Mouse (Mus musculus) forebrain, embryonic 12.5 days (tissue): Measurements from ENCODE around the gene Shtn1. TPM values are rescaled to one million over a fixed set of nuclear protein-coding genes. Genes with fewer than 3 reads are reported as not detected.

Experiments
- ATAC-seq: fragments of 200-750 bp; cut with Nextera tagmentation; 2 replicates; pipeline ENCODE4 v1.8.0; 2017; ENCODE audit warnings: moderate TSS enrichment; ENCODE audit not compliant: low FRiP score
- H3K27ac ChIP-seq: fragments of 300-500 bp; sonication (generic); 2 replicates; pipeline ENCODE4 v1.5.1; 2016; ENCODE audit warnings: mild to moderate bottlenecking
- H3K27me3 ChIP-seq: fragments of 300-500 bp; sonication (generic); 2 replicates; pipeline ENCODE4 v1.6.1; 2016; ENCODE audit warnings: mild to moderate bottlenecking
- H3K36me3 ChIP-seq: fragments of 300-500 bp; sonication (generic); replicated peaks from 2 replicates; pipeline ENCODE4 v1.6.1; 2016; ENCODE audit warnings: mild to moderate bottlenecking
- H3K4me1 ChIP-seq: fragments of 300-500 bp; sonication (generic); 2 replicates; pipeline ENCODE4 v1.6.1; 2016
- H3K4me2 ChIP-seq: fragments of 300-500 bp; sonication (generic); 2 replicates; pipeline ENCODE4 v1.6.1; 2016; ENCODE audit warnings: mild to moderate bottlenecking, moderate library complexity
- H3K4me3 ChIP-seq: fragments of 300-500 bp; sonication (generic); replicated peaks from 2 replicates; pipeline ENCODE4 v1.5.1; 2016; ENCODE audit warnings: mild to moderate bottlenecking
- H3K9ac ChIP-seq: fragments of 300-500 bp; sonication (generic); 2 replicates; pipeline ENCODE4 v1.6.1; 2016; ENCODE audit warnings: mild to moderate bottlenecking
- H3K9me3 ChIP-seq: fragments of 300-500 bp; sonication (generic); 2 replicates; pipeline ENCODE4 v1.6.1; 2016
- WGBS: fragments of 180-500 bp; shearing (Covaris S2); methylation state at CpG from one replicate; pipeline ENCODE4 v1.1.7; 2016; 5-methylcytosine and 5-hydroxymethylcytosine counted together
- polyA plus RNA-seq: library from polyadenylated mRNA; unstranded; fragments of >200 nt; fragmentation: Nextera tagmentation; extraction: Ambion mirVana; gene quantifications from 2 replicates; pipeline ENCODE4 v1.2.1, GENCODE M21; 2016

The Shtn1 gene
- polyA plus RNA-seq, 1 experiment from 2014 or later: 11.2 TPM

- no peak for ATAC-seq
- Histone ChIP-seq H3K9me3 (no peaks in the 10 kb centered on the region), H3K27me3 (peaks cover 11% of the 10 kb centered on the region; the same call in 1 of the 2 replicates), H3K27ac (no peak overlapping the region), H3K9ac (no peak overlapping the region), H3K4me2 (no peak overlapping the region), H3K4me3 (no peak overlapping the region), H3K36me3 (no peaks in the 10 kb centered on the region), H3K4me1 (peaks cover 26% of the 10 kb centered on the region)
- WGBS: 89% methylated on average over 9 of the region's 9 CpGs
These were observed 24.3 kb downstream of the Shtn1 start for GRCm38 (mm10) chr19:59051622-59052021.

- no peak overlapping the region for H3K4me3 ChIP-seq
- no peak overlapping the region for H3K4me2 ChIP-seq
- H3K9me3 ChIP-seq: no peaks in the 10 kb centered on the region
- WGBS: 86% methylated on average over 6 of the region's 6 CpGs
- no peak overlapping the region for H3K27ac ChIP-seq
- H3K9ac ChIP-seq: no peak overlapping the region
- no peaks in the 10 kb centered on the region for H3K36me3 ChIP-seq
- peaks cover 25% of the 10 kb centered on the region for H3K4me1 ChIP-seq
- no peak for ATAC-seq
- peaks cover 12% of the 10 kb centered on the region; the same call in 1 of the 2 replicates for H3K27me3 ChIP-seq
These were observed 27.0 kb downstream of the Shtn1 start for GRCm38 (mm10) chr19:59048852-59049251.

GRCm38 (mm10) chr19:59047511-59047910 is 28.4 kb downstream of the Shtn1 start:
- H3K9ac ChIP-seq: no peak overlapping the region
- H3K9me3 ChIP-seq: no peaks in the 10 kb centered on the region
- H3K27me3 ChIP-seq: peaks cover 12% of the 10 kb centered on the region; the same call in 1 of the 2 replicates
- 89% methylated on average over 5 of the region's 5 CpGs for WGBS
- H3K36me3 ChIP-seq: no peaks in the 10 kb centered on the region
- H3K27ac ChIP-seq: no peak overlapping the region
- no peak overlapping the region for H3K4me3 ChIP-seq
- H3K4me1 ChIP-seq: peaks cover 17% of the 10 kb centered on the region
- ATAC-seq: no peak
- no peak overlapping the region for H3K4me2 ChIP-seq

- no peak for ATAC-seq
- H3K9me3 ChIP-seq: no peaks in the 10 kb centered on the region
- peaks cover 37% of the 10 kb centered on the region for H3K27me3 ChIP-seq
- H3K27ac ChIP-seq: no peak overlapping the region
- H3K4me3 ChIP-seq: no peak overlapping the region
- H3K4me2 ChIP-seq: no peak overlapping the region
- H3K4me1 ChIP-seq: peaks cover 11% of the 10 kb centered on the region
- no peak overlapping the region for H3K9ac ChIP-seq
- H3K36me3 ChIP-seq: 0 out of 2 replicates have a peak, but pooled peaks cover 3% of the 10 kb centered on the region
- WGBS: 89% methylated on average over 3 of the region's 3 CpGs
These were observed 34.8 kb downstream of the Shtn1 start for GRCm38 (mm10) chr19:59041086-59041485.

- H3K27me3 ChIP-seq: peaks cover 37% of the 10 kb centered on the region
- 0 out of 2 replicates have a peak, but pooled peaks cover 6% of the 10 kb centered on the region for H3K36me3 ChIP-seq
- ATAC-seq: no peak
- H3K27ac ChIP-seq: no peak overlapping the region
- H3K9ac ChIP-seq: no peak overlapping the region
- H3K4me3 ChIP-seq: no peak overlapping the region
- peaks cover 5% of the 10 kb centered on the region for H3K4me1 ChIP-seq
- H3K4me2 ChIP-seq: no peak overlapping the region
- 90% methylated on average over 4 of the region's 4 CpGs for WGBS
- no peaks in the 10 kb centered on the region for H3K9me3 ChIP-seq
These were observed 37.1 kb downstream of the Shtn1 start for GRCm38 (mm10) chr19:59038793-59039192.

GRCm38 (mm10) chr19:59036811-59037210 is 39.1 kb downstream of the Shtn1 start:
- no peak for ATAC-seq
- H3K27me3 ChIP-seq: peaks cover 34% of the 10 kb centered on the region
- H3K27ac ChIP-seq: no peak overlapping the region
- no peak overlapping the region for H3K4me2 ChIP-seq
- 0 out of 2 replicates have a peak, but pooled peaks cover 6% of the 10 kb centered on the region for H3K36me3 ChIP-seq
- WGBS: 64% methylated on average over 3 of the region's 3 CpGs
- no peak overlapping the region for H3K4me3 ChIP-seq
- no peaks in the 10 kb centered on the region; the same call in 1 of the 2 replicates for H3K4me1 ChIP-seq
- no peaks in the 10 kb centered on the region for H3K9me3 ChIP-seq
- no peak overlapping the region for H3K9ac ChIP-seq

GRCm38 (mm10) chr19:59033241-59033640 is 42.7 kb downstream of the Shtn1 start:
- Histone ChIP-seq H3K36me3 (0 out of 2 replicates have a peak, but pooled peaks cover 6% of the 10 kb centered on the region), H3K4me3 (no peak overlapping the region), H3K9ac (no peak overlapping the region), H3K4me1 (no peaks in the 10 kb centered on the region), H3K27ac (no peak overlapping the region), H3K4me2 (no peak overlapping the region), H3K27me3 (peaks cover 10% of the 10 kb centered on the region; the same call in 1 of the 2 replicates), H3K9me3 (no peaks in the 10 kb centered on the region)
- ATAC-seq: no peak
- WGBS: 56% methylated on average over 4 of the region's 4 CpGs

GRCm38 (mm10) chr19:59030221-59030620 is 45.7 kb downstream of the Shtn1 start:
- no peak overlapping the region for H3K4me2 ChIP-seq
- no peaks in the 10 kb centered on the region for H3K9me3 ChIP-seq
- H3K9ac ChIP-seq: no peak overlapping the region
- H3K36me3 ChIP-seq: 0 out of 2 replicates have a peak, but pooled peaks cover 3% of the 10 kb centered on the region
- H3K27me3 ChIP-seq: peaks cover 11% of the 10 kb centered on the region
- no peaks in the 10 kb centered on the region for H3K4me1 ChIP-seq
- no peak overlapping the region for H3K27ac ChIP-seq
- H3K4me3 ChIP-seq: no peak overlapping the region
- 91% methylated on average over 1 of the region's 1 CpGs for WGBS
- ATAC-seq: no peak

GRCm38 (mm10) chr19:59029011-59029410 is 46.9 kb downstream of the Shtn1 start:
- H3K9ac ChIP-seq: no peak overlapping the region
- no peaks in the 10 kb centered on the region for H3K36me3 ChIP-seq
- no peak overlapping the region for H3K27ac ChIP-seq
- no peaks in the 10 kb centered on the region for H3K4me1 ChIP-seq
- peaks cover 14% of the 10 kb centered on the region for H3K27me3 ChIP-seq
- H3K9me3 ChIP-seq: no peaks in the 10 kb centered on the region
- 57% methylated on average over 9 of the region's 9 CpGs for WGBS
- H3K4me3 ChIP-seq: no peak overlapping the region
- no peak for ATAC-seq
- no peak overlapping the region for H3K4me2 ChIP-seq

- 93% methylated on average over 3 of the region's 3 CpGs for WGBS
- Histone ChIP-seq H3K4me3 (no peak overlapping the region), H3K9ac (no peak overlapping the region), H3K4me2 (no peak overlapping the region), H3K9me3 (no peaks in the 10 kb centered on the region), H3K27me3 (peaks cover 11% of the 10 kb centered on the region; the same call in 1 of the 2 replicates), H3K27ac (no peak overlapping the region), H3K4me1 (no peaks in the 10 kb centered on the region), H3K36me3 (no peaks in the 10 kb centered on the region)
- ATAC-seq: no peak
These were observed 47.8 kb downstream of the Shtn1 start for GRCm38 (mm10) chr19:59028130-59028529.

- H3K4me1 ChIP-seq: no peaks in the 10 kb centered on the region
- WGBS: 93% methylated on average over 3 of the region's 3 CpGs
- no peak overlapping the region for H3K27ac ChIP-seq
- no peak overlapping the region for H3K4me3 ChIP-seq
- H3K4me2 ChIP-seq: no peak overlapping the region
- peaks cover 19% of the 10 kb centered on the region for H3K36me3 ChIP-seq
- ATAC-seq: no peak
- no peak overlapping the region for H3K9ac ChIP-seq
- peaks cover 11% of the 10 kb centered on the region; the same call in 1 of the 2 replicates for H3K27me3 ChIP-seq
- H3K9me3 ChIP-seq: peaks cover 7% of the 10 kb centered on the region
These were observed 52.0 kb downstream of the Shtn1 start for GRCm38 (mm10) chr19:59023876-59024275.

GRCm38 (mm10) chr19:59021644-59022043 is 54.3 kb downstream of the Shtn1 start:
- Histone ChIP-seq H3K9ac (no peak overlapping the region), H3K9me3 (peaks cover 7% of the 10 kb centered on the region), H3K4me3 (no peak overlapping the region), H3K4me1 (no peaks in the 10 kb centered on the region), H3K27me3 (peaks cover 13% of the 10 kb centered on the region; the same call in 1 of the 2 replicates), H3K27ac (no peak overlapping the region), H3K4me2 (no peak overlapping the region), H3K36me3 (peaks cover 22% of the 10 kb centered on the region)
- ATAC-seq: no peak

- no peak overlapping the region for H3K27ac ChIP-seq
- ATAC-seq: no peak
These were observed 65.1 kb downstream of the Shtn1 start for GRCm38 (mm10) chr19:59010802-59011201.

More at GRCm38 (mm10) chr19:59010802-59011201, 65.1 kb downstream of the Shtn1 start:
- H3K27me3 ChIP-seq: peaks cover 36% of the 10 kb centered on the region
- H3K4me2 ChIP-seq: no peak overlapping the region
- 71% methylated on average over 5 of the region's 5 CpGs for WGBS
- peaks cover 13% of the 10 kb centered on the region for H3K4me1 ChIP-seq
- no peak overlapping the region for H3K4me3 ChIP-seq
- H3K9me3 ChIP-seq: no peaks in the 10 kb centered on the region
- H3K9ac ChIP-seq: no peak overlapping the region
- H3K36me3 ChIP-seq: no peaks in the 10 kb centered on the region
